Mouse (Mus musculus): ENCODE data around the gene Vasn. TPM values are rescaled to one million over a fixed set of nuclear protein-coding genes. Genes with fewer than 3 reads are reported as not detected.
A peak's percentile ranks its signal among the peaks of the same experiment; 100 is the strongest.

Gene Vasn
- polyA plus RNA-seq (2014; fragmentation: Nextera tagmentation; extraction: Ambion mirVana): 7.9 and 9.4 TPM in 2 replicates

GRCm38 (mm10) chr16:4639831-4640237 lies at the start of gene Vasn, which contains the start of gene Dnaja3:
Gene Vasn (plus strand): TSS chr16:4639941.
Gene Dnaja3 (plus strand): TSS chr16:4639989.
- H3K9me3 ChIP-seq (ENCODE audit: control insufficient read depth, low read length): no peaks in the 10 kb centered on the region
- DNase-seq (ENCODE audit: low spot score) (peak; percentile 88), ATAC-seq (ENCODE audit: low FRiP score) (peak; percentile 95)
- H3K4me1 ChIP-seq (replicated peaks; ENCODE audit: control insufficient read depth, insufficient read depth, low read length): peaks cover 6% of the 10 kb centered on the region; the same call in 1 of the 2 replicates
- H3K27me3 ChIP-seq (ENCODE audit: control insufficient read depth, insufficient read depth, low read length): no peaks in the 10 kb centered on the region
- peak within 1 kb of the TSS; percentile 67 for H3K9ac ChIP-seq (ENCODE audit: low read depth, low read length)
- peak within 1 kb of the TSS; percentile 59; the same call in 1 of the 2 replicates for H3K27ac ChIP-seq (ENCODE audit: low read depth, low read length)
- peak within 1 kb of the TSS; percentile 90 for H3K4me2 ChIP-seq (replicated peaks; ENCODE audit: low read depth, low read length)
- no peaks in the 10 kb centered on the region for H3K36me3 ChIP-seq (ENCODE audit: control insufficient read depth, insufficient read depth, low read length)
- WGBS: 0% methylated on average over 22 of the region's 22 CpGs
- peak within 1 kb of the TSS; percentile 60 for H3K4me3 ChIP-seq (ENCODE audit: low read depth, low read length)

GRCm38 (mm10) chr16:4590236-4590635 lies 49.5 kb upstream of the Vasn start:
- ATAC-seq (ENCODE audit: low FRiP score) (no peak), DNase-seq (ENCODE audit: low spot score) (no peak)
- whole genome bisulfite sequencing: 95% methylated on average over 9 of the region's 9 CpGs

DNA sequence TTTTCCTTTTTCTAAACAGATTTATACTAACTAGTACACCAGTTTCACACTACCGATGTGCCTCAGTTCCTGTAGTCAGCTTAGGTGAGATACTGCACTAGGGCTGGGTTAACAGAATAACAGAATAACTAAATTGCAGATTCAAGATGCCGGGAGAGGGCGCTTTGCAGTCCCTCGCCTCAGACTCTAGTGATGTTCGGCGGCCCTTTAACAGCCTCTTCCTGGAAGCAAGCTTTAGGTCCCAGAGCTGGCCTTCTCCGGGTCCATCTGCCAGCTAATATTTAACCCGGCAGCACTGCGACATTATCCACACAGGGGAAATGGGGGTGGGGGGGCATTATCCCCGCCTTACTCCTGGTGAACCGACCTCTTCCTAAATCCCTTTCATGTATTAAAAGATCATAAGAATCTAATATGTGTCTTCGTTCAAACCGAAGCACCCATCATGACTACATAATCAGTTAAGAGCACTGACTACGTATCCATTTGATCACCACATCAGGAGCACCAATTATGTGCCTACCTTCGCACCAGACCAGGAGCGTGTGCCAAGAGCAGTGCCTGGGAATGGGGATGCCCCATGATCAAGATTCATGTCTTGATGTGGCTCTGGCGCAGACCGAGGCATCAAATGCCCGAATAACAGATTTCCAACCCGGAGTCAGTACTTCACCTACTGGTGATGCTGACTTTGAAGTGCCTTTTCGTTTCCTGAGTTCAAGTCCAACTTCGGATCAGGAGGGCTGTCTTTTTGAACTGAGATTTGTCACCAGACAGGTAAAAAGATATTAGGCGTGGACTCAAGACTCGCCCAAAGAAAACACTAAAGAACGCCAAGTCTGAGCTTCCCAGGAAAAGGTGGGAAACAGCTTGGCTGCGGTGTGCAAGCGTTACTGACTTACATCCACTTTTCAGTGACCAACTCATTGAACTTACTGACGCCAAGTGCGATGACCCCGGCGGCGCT lies 46.5 kb upstream of the Vasn start:
- peaks cover 27% of the 10 kb centered on the region for H3K4me1 ChIP-seq (replicated peaks; ENCODE audit: control insufficient read depth, insufficient read depth, low read length)
- peak; percentile 73 for DNase-seq (ENCODE audit: low spot score)
- H3K27me3 ChIP-seq (ENCODE audit: control insufficient read depth, insufficient read depth, low read length): no peaks in the 10 kb centered on the region
- H3K4me3 ChIP-seq (ENCODE audit: low read depth, low read length): peak overlapping the region; percentile 89
- H3K36me3 ChIP-seq (ENCODE audit: control insufficient read depth, insufficient read depth, low read length): no peaks in the 10 kb centered on the region
- peak overlapping the region; percentile 47; the same call in 1 of the 2 replicates for H3K9ac ChIP-seq (ENCODE audit: low read depth, low read length)
- WGBS: 14% methylated on average over 32 of the region's 32 CpGs
- no peak for ATAC-seq (ENCODE audit: low FRiP score)
- H3K27ac ChIP-seq (ENCODE audit: low read depth, low read length): peak overlapping the region; percentile 98
- peak overlapping the region; percentile 96 for H3K4me2 ChIP-seq (replicated peaks; ENCODE audit: low read depth, low read length)
- H3K9me3 ChIP-seq (ENCODE audit: control insufficient read depth, low read length): no peaks in the 10 kb centered on the region

More at GRCm38 (mm10) chr16:4590236-4590635, 49.5 kb upstream of the Vasn start:
- no peak overlapping the region for H3K4me3 ChIP-seq (ENCODE audit: low read depth, low read length)
- no peaks in the 10 kb centered on the region for H3K9me3 ChIP-seq (ENCODE audit: control insufficient read depth, low read length)
- no peak overlapping the region for H3K4me2 ChIP-seq (replicated peaks; ENCODE audit: low read depth, low read length)
- no peaks in the 10 kb centered on the region for H3K27me3 ChIP-seq (ENCODE audit: control insufficient read depth, insufficient read depth, low read length)
- H3K4me1 ChIP-seq (replicated peaks; ENCODE audit: control insufficient read depth, insufficient read depth, low read length): peaks cover 10% of the 10 kb centered on the region
- H3K36me3 ChIP-seq (ENCODE audit: control insufficient read depth, insufficient read depth, low read length): no peaks in the 10 kb centered on the region
- H3K9ac ChIP-seq (ENCODE audit: low read depth, low read length): no peak overlapping the region
- no peak overlapping the region for H3K27ac ChIP-seq (ENCODE audit: low read depth, low read length)

DNA sequence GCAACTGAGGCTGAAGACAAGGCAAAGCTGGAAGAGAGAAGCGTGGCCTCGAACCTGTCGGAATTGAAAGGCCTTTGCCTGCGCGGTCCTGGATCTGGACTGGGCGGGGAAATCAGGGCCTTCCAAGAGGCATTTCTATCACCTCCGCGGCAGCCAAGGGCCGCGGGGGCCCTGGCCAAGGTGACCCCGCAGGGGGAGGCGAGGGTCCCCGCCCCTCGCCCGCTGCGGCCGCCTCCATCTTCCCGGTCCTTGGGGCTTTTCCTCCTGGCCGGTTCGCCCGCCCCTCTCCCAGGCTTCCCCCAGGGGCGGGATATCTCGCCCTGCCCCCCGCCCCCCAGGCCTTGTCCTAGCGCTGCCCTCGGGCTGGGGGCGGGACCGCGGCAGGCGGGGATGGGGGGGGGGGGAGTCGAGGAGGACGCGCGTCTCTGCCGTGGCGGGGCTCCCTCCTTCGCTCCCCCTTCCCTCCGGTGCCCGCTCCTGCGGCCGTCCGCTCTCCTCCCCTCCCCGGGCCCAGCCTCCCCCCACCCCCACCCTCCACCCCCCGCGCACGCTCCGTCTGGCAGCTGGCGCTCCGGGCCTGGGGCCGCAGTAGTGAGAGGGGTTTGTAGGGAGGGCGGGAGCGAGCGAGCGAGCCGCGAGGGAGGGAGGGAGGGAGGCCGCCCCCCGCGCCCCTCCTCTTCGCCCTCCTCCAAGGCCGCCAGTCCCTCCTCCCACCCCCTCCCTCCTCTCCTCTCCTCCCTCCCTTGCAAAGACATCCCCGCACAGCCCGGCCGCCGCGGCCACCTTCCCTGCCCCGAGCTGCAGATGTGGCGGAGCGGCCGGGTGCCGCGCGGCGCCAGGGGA lies 45.5 kb upstream of the Vasn start, which contains the start of gene Glis2:
Gene Glis2, plus strand, starts transcription at position 743 of the 843 bp plus-strand sequence.
- H3K4me3 ChIP-seq (ENCODE audit: low read depth, low read length): peak within 1 kb of the TSS; percentile 89
- H3K9me3 ChIP-seq (ENCODE audit: control insufficient read depth, low read length): no peaks in the 10 kb centered on the region
- H3K27me3 ChIP-seq (ENCODE audit: control insufficient read depth, insufficient read depth, low read length): no peaks in the 10 kb centered on the region
- DNase-seq (ENCODE audit: low spot score) (peak; percentile 92), ATAC-seq (ENCODE audit: low FRiP score) (peak; percentile 89)
- H3K36me3 ChIP-seq (ENCODE audit: control insufficient read depth, insufficient read depth, low read length): no peaks in the 10 kb centered on the region
- H3K4me2 ChIP-seq (replicated peaks; ENCODE audit: low read depth, low read length): peak within 1 kb of the TSS; percentile 96
- peak within 1 kb of the TSS; percentile 95 for H3K9ac ChIP-seq (ENCODE audit: low read depth, low read length)
- WGBS: under 1% methylated on average over 14 of the region's 74 CpGs
- H3K27ac ChIP-seq (ENCODE audit: low read depth, low read length): peak within 1 kb of the TSS; percentile 98
- H3K4me1 ChIP-seq (replicated peaks; ENCODE audit: control insufficient read depth, insufficient read depth, low read length): peaks cover 35% of the 10 kb centered on the region

DNA sequence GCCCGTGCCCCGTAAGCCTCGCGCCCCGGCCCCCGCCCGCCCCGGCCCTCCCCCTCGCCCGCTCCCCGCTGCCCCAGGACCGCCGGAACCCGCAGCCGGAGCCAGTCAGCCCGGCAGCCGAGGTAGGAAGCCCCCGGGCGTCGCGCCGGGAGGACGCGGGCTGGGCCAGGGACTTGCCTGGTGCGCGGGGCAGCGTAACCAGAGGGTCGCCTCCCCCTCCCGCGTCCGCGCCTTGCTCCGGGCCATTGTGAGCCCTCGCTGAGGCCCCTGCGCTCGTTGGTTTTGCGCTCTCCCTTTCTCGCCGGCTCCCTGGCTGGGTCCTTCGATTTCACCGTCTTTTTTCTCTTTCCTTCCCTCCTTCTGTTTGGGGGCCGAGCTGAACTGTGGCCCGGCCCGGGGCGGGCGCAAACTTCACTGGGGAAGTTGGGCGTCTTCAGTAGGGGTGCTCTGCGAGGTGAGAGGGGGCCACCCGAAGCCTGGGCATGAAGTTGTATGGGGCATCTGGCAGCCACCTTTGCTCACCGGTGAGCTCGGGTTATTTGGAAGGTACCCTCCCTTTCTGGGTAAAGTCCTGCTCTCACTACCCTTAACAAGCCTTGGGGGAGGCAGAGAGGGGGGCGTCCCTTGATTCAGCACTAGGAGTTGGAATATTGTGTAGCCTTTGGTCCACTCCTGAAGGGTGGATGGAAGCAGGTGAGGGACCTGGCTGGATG lies 44.8 kb upstream of the Vasn start:
- Histone ChIP-seq H3K4me3 (ENCODE audit: low read depth, low read length) (peak overlapping the region; percentile 89), H3K9me3 (ENCODE audit: control insufficient read depth, low read length) (no peaks in the 10 kb centered on the region), H3K4me1 (replicated peaks; ENCODE audit: control insufficient read depth, insufficient read depth, low read length) (peaks cover 38% of the 10 kb centered on the region), H3K9ac (ENCODE audit: low read depth, low read length) (peak overlapping the region; percentile 95), H3K27me3 (ENCODE audit: control insufficient read depth, insufficient read depth, low read length) (no peaks in the 10 kb centered on the region), H3K4me2 (replicated peaks; ENCODE audit: low read depth, low read length) (peak overlapping the region; percentile 96), H3K27ac (ENCODE audit: low read depth, low read length) (peak overlapping the region; percentile 98), H3K36me3 (ENCODE audit: control insufficient read depth, insufficient read depth, low read length) (no peaks in the 10 kb centered on the region)
- DNase-seq (ENCODE audit: low spot score) (peak; percentile 67), ATAC-seq (ENCODE audit: low FRiP score) (peak; percentile 39)
- under 1% methylated on average over 36 of the region's 52 CpGs for WGBS

- ATAC-seq (ENCODE audit: low FRiP score): peak; percentile 2; the same call in 1 of the 2 replicates
- Histone ChIP-seq H3K4me2 (replicated peaks; ENCODE audit: low read depth, low read length) (peak overlapping the region; percentile 96), H3K9me3 (ENCODE audit: control insufficient read depth, low read length) (no peaks in the 10 kb centered on the region), H3K36me3 (ENCODE audit: control insufficient read depth, insufficient read depth, low read length) (no peaks in the 10 kb centered on the region), H3K4me1 (replicated peaks; ENCODE audit: control insufficient read depth, insufficient read depth, low read length) (peaks cover 40% of the 10 kb centered on the region), H3K27me3 (ENCODE audit: control insufficient read depth, insufficient read depth, low read length) (no peaks in the 10 kb centered on the region), H3K9ac (ENCODE audit: low read depth, low read length) (peak overlapping the region; percentile 95), H3K4me3 (ENCODE audit: low read depth, low read length) (peak overlapping the region; percentile 89), H3K27ac (ENCODE audit: low read depth, low read length) (peak overlapping the region; percentile 98)
- 3% methylated on average over 4 of the region's 5 CpGs for WGBS
- no peak for DNase-seq (ENCODE audit: low spot score)
Measured at GRCm38 (mm10) chr16:4595527-4595963, 44.2 kb upstream of the Vasn start.

DNA sequence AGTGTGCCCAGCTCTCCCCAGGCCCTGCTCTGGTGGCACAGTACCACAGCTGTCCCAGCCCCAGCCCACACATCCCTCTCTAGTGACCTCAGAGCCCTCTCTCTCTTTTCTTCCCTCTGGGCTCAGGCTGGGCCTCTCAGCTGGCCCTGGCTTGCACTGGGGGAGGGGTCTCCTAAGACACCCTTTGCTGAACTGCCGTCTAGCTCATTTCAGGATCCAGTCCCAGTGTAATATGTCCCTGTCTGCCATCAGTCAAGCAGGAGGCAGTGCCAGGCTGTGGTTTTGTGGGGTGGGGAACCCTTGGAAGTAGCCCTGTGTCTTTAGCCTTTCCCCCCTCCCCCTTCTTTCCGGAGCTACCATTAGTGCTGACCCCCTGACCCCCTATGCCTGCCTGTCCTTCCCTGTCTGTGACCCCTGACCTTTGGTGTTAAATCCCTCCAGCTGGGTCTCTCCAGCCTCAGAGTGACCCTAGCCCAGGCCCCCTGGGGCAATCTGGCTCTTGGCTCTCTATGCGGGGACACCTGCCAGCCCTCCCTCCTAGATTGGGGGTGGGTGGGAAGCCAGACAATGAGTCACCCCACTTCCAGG lies 43.5 kb upstream of the Vasn start:
- peak; percentile 25; the same call in 1 of the 2 replicates for ATAC-seq (ENCODE audit: low FRiP score)
- H3K4me2 ChIP-seq (replicated peaks; ENCODE audit: low read depth, low read length): peak overlapping the region; percentile 96
- 3% methylated on average over 3 of the region's 3 CpGs for WGBS

More for the DNA sequence above, 43.5 kb upstream of the Vasn start:
- H3K27ac ChIP-seq (ENCODE audit: low read depth, low read length): peak overlapping the region; percentile 98
- peak; percentile 50 for DNase-seq (ENCODE audit: low spot score)
- H3K4me1 ChIP-seq (replicated peaks; ENCODE audit: control insufficient read depth, insufficient read depth, low read length): peaks cover 45% of the 10 kb centered on the region
- H3K9ac ChIP-seq (ENCODE audit: low read depth, low read length): peak overlapping the region; percentile 95
- no peaks in the 10 kb centered on the region for H3K9me3 ChIP-seq (ENCODE audit: control insufficient read depth, low read length)
- no peaks in the 10 kb centered on the region for H3K36me3 ChIP-seq (ENCODE audit: control insufficient read depth, insufficient read depth, low read length)
- peak overlapping the region; percentile 89 for H3K4me3 ChIP-seq (ENCODE audit: low read depth, low read length)
- H3K27me3 ChIP-seq (ENCODE audit: control insufficient read depth, insufficient read depth, low read length): no peaks in the 10 kb centered on the region
